Mouse (Mus musculus) cortical plate, adult 2 months (tissue): ENCODE data around the gene Zfp609. TPM values are rescaled to one million over a fixed set of nuclear protein-coding genes. Genes with fewer than 3 reads are reported as not detected.
"Not testable (repeated sequence)": the region's sequence is repeated elsewhere in the genome, so short reads cannot be mapped to it uniquely, and the experiment has no call there.

Experiments used
- H3K27ac ChIP-seq: fragments of 200-500 bp; 2 replicates; pipeline ENCODE4 v1.5.1; 2012; ENCODE audit warnings: low read length, control low read depth, inconsistent platforms; ENCODE audit not compliant: insufficient read depth
- H3K4me1 ChIP-seq: fragments of 200-500 bp; 2 replicates; pipeline ENCODE4 v1.6.1; 2011; ENCODE audit warnings: low read length; ENCODE audit not compliant: control insufficient read depth, insufficient read depth
- H3K4me3 ChIP-seq: fragments of 200-500 bp; 2 replicates; pipeline ENCODE4 v1.5.1; 2011; ENCODE audit warnings: mild to moderate bottlenecking, low read length, control low read depth; ENCODE audit not compliant: insufficient read depth
- CTCF ChIP-seq: fragments of 200-500 bp; IDR thresholded peaks from 2 replicates; pipeline ENCODE4 v1.5.1; 2011; ENCODE audit warnings: mild to moderate bottlenecking, control low read depth, low read length; ENCODE audit not compliant: insufficient read depth; ENCODE audit errors: extremely low read depth
- POLR2A ChIP-seq: fragments of 200-500 bp; IDR thresholded peaks from 2 replicates; pipeline ENCODE4 v1.6.1; 2011; ENCODE audit warnings: mild to moderate bottlenecking, low read length, control low read depth; ENCODE audit not compliant: insufficient read depth; ENCODE audit errors: extremely low read depth
- polyA plus RNA-seq: library from polyadenylated mRNA; depleted of rRNA; stranded (reverse); fragments of >200 nt; gene quantifications from 2 replicates; pipeline ENCODE4 v1.2.3, GENCODE M21; 2012

Zfp609 gene
- polyA plus RNA-seq, 1 experiment = 14.1 TPM

- H3K4me3 ChIP-seq = no peak overlapping the region
- no peak for TF ChIP-seq CTCF
- no peak for TF ChIP-seq POLR2A
- no peak overlapping the region for H3K27ac ChIP-seq
- H3K4me1 ChIP-seq = no peaks in the 10 kb centered on the region; the same call in 1 of the 2 replicates
These were observed 123.3 kb downstream of the Zfp609 start for GRCm38 (mm10) chr9:65703926-65704595.

GRCm38 (mm10) chr9:65703241-65703640, 124.1 kb downstream of the Zfp609 start:
- Histone ChIP-seq H3K4me3 (no peak overlapping the region), H3K4me1 (no peaks in the 10 kb centered on the region), H3K27ac (no peak overlapping the region)
- TF ChIP-seq POLR2A (no peak), CTCF (no peak)

- H3K27ac ChIP-seq = no peak overlapping the region
- no peak overlapping the region for H3K4me3 ChIP-seq
- H3K4me1 ChIP-seq = no peaks in the 10 kb centered on the region
- TF ChIP-seq POLR2A = no peak
- no peak for TF ChIP-seq CTCF
These were observed 125.1 kb downstream of the Zfp609 start for GRCm38 (mm10) chr9:65702286-65702685.

- H3K27ac ChIP-seq = no peak overlapping the region
- H3K4me1 ChIP-seq = peaks cover 2% of the 10 kb centered on the region; the same call in 1 of the 2 replicates
- TF ChIP-seq POLR2A = no peak
- no peak for TF ChIP-seq CTCF
- H3K4me3 ChIP-seq = no peak overlapping the region
These were observed 126.9 kb downstream of the Zfp609 start for GRCm38 (mm10) chr9:65700504-65700903.

GRCm38 (mm10) chr9:65697992-65698391, 129.4 kb downstream of the Zfp609 start:
- H3K4me1 ChIP-seq = peaks cover 3% of the 10 kb centered on the region
- TF ChIP-seq CTCF (no peak), POLR2A (no peak)
- no peak overlapping the region for H3K4me3 ChIP-seq
- H3K27ac ChIP-seq = no peak overlapping the region

GRCm38 (mm10) chr9:65697356-65697755, 130.0 kb downstream of the Zfp609 start:
- Histone ChIP-seq H3K4me1 (peaks cover 4% of the 10 kb centered on the region), H3K27ac (no peak overlapping the region), H3K4me3 (no peak overlapping the region)
- TF ChIP-seq POLR2A = no peak

GRCm38 (mm10) chr9:65696337-65696736, 131.0 kb downstream of the Zfp609 start:
- Histone ChIP-seq H3K4me1 (peaks cover 4% of the 10 kb centered on the region), H3K4me3 (no peak overlapping the region), H3K27ac (no peak overlapping the region)
- TF ChIP-seq CTCF (no peak), POLR2A (no peak)

GRCm38 (mm10) chr9:65695646-65696045, 131.7 kb downstream of the Zfp609 start:
- Histone ChIP-seq H3K27ac (no peak overlapping the region), H3K4me3 (no peak overlapping the region), H3K4me1 (peaks cover 4% of the 10 kb centered on the region)
- TF ChIP-seq CTCF (peak; percentile 67; the same call in 1 of the 2 replicates), POLR2A (no peak)

- Histone ChIP-seq H3K4me3 (no peak overlapping the region), H3K27ac (no peak overlapping the region), H3K4me1 (peaks cover 4% of the 10 kb centered on the region)
- TF ChIP-seq POLR2A (no peak), CTCF (no peak)
These were observed 134.3 kb downstream of the Zfp609 start for GRCm38 (mm10) chr9:65692959-65693603.

- no peak for TF ChIP-seq POLR2A
- TF ChIP-seq CTCF = no peak
- H3K4me1 ChIP-seq = peaks cover 4% of the 10 kb centered on the region
These were observed 134.9 kb downstream of the Zfp609 start for GRCm38 (mm10) chr9:65692466-65692865.

GRCm38 (mm10) chr9:65689869-65690268, 137.5 kb downstream of the Zfp609 start:
- not testable (repeated sequence) for H3K4me3 ChIP-seq, H3K4me1 ChIP-seq, H3K27ac ChIP-seq

More at GRCm38 (mm10) chr9:65692466-65692865, 134.9 kb downstream of the Zfp609 start:
- no peak overlapping the region for H3K4me3 ChIP-seq
- no peak overlapping the region for H3K27ac ChIP-seq
